Mouse (Mus musculus) heart, postnatal 4 days (tissue): ENCODE results near the gene Osbpl2. TPM values are rescaled to one million over a fixed set of nuclear protein-coding genes. Genes with fewer than 3 reads are reported as not detected.

ENCODE experiments used
- DNase-seq: peaks from one replicate; pipeline ENCODE4 v3.0.0; 2021
- microRNA-seq, 2 experiments: library from miRNA; unstranded; fragments of <30 nt; microRNA quantifications; one replicate each; pipeline ENCODE4 v1.2.0; 2021 to 2022
- total RNA-seq, 2 experiments: library from RNA; stranded (reverse); gene quantifications; 2 replicates each; pipeline ENCODE4 v1.2.3; 2021

The Osbpl2 gene
- total RNA-seq, 2 experiments from 2014 or later = 28.5 to 28.6 TPM

DNA sequence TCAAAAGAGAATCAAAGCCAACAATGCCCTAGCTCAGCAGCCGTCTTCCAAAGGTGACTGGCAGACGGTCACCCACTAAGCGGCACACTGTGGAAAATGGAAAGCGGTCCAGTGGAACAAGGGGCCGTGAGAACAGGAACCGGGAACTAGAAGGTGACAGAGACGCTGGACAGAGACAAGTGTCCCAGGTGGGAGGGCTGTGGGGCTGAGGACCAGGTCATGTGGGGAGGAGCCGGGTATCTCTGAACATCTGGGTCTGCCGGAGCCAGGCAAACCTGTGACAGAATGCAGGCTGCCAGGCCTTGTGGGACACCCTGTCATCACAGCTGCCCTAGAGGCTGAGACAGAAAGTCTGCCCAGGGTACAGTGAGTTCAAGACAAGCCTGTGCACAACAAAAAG, 85.4 kb downstream of the Osbpl2 start:
- no peak for DNase-seq

- no peak for DNase-seq
Measured at GRCm38 (mm10) chr2:180205083-180205955, 86.2 kb downstream of the Osbpl2 start.

DNA sequence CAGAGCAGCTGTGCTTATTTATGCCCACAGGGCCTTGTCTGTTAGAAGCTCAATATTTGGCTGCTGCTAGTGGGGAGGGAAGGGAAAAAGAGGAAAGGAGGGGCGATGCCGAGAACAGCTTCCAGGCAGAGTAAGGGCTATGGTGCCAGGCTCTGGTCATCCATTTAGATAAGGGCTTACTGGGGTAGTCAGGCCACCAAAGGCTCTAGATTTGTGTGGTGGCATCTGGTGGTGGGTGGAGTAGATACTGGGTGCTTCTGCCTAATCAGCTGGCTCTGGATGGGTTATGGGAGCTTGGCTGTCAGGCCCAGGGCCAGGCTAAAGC, 86.8 kb downstream of the Osbpl2 start:
- DNase-seq = no peak

GRCm38 (mm10) chr2:180207840-180208239, 88.7 kb downstream of the Osbpl2 start:
- DNase-seq = peak; percentile 70

DNA sequence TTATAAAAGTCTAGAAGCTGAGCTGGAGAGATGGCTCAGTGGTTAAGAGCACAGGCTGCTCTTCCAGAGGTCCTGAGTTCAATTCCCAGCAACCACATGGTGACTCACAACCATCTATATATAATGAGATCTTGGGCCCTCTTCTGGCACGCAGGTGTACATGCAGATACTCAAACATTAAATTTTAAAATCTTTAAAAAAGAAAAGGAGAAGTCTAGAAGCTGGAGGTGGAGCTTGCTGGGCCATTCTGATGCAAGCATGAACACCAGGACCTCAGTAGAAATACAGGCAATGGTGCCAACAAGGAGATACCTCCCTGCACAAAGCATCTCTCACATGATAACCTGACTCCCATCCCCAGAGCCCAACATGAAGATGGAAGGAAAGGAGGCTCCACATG, 89.9 kb downstream of the Osbpl2 start:
- DNase-seq = no peak

DNA sequence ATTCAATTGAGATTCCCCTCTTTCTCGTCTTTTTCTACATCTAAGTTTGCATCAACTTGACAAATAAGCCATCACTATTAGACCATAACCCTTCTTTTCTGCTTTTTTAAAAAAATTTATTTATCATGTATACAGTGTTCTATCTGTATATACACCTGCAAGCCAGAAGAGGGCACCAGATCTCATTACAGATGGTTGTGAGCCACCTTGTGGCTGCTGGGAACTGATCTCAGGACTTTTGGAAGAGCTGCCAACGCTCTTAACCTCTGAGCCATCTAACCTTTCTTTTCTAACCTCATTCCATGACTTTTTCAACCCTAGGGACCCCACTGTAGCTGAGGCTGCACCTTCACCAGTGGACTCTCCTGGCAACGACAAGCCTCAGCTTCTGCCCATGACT, 93.1 kb downstream of the Osbpl2 start:
- DNase-seq = no peak

Small RNA genes lying within 50 kb of the gene (microRNA-seq; reads per million reads assigned to microRNA genes)
- 0 reads per million in 2 experiments for gene Mir7005

Other genes with a start within 250 kb of the Osbpl2 start
- gene Taf4, start 142.7 kb upstream of the Osbpl2 start, total RNA-seq = 10 to 100 TPM; 18.3 to 20.6 TPM
- gene Lsm14b, start 94.3 kb upstream of the Osbpl2 start, total RNA-seq = 10 to 100 TPM; 48.7 to 49.8 TPM
- 100 to 1,000 TPM; 174 to 190 TPM for gene Psma7, start 76.9 kb upstream of the Osbpl2 start, total RNA-seq
- gene Ss18l1, start 76.8 kb upstream of the Osbpl2 start, total RNA-seq = 1 to 10 TPM; 4.0 TPM
- gene Mtg2, start 48.7 kb upstream of the Osbpl2 start, total RNA-seq = 10 to 100 TPM; 14.2 to 16.5 TPM
- gene Hrh3, start 14.8 kb upstream of the Osbpl2 start, total RNA-seq = not detected
- 100 to 1,000 TPM; 103 to 104 TPM for gene Adrm1, start 52.2 kb downstream of the Osbpl2 start, total RNA-seq
- gene Lama5, start 106.6 kb downstream of the Osbpl2 start, total RNA-seq = 10 to 100 TPM; 47.8 to 49.6 TPM
- 100 to 1,000 TPM; 619 to 692 TPM for gene Rps21, start 138.1 kb downstream of the Osbpl2 start, total RNA-seq
- gene Cables2, start 154.2 kb downstream of the Osbpl2 start, total RNA-seq = 10 to 100 TPM; 15.2 to 15.4 TPM
- gene Rbbp8nl, start 170.6 kb downstream of the Osbpl2 start, total RNA-seq = not detected
- gene Gata5, start 215.4 kb downstream of the Osbpl2 start, total RNA-seq = 1 to 10 TPM; 1.6 to 2.5 TPM